Mouse (Mus musculus) bone marrow macrophage, adult 2 months (primary cell): ENCODE results near the gene Reln.

Source experiments
- CTCF ChIP-seq: IDR thresholded peaks from 2 replicates; pipeline ENCODE4 v1.5.1; 2012; ENCODE audit warnings: low read depth, mild to moderate bottlenecking, low read length, moderate library complexity
- POLR2A ChIP-seq: IDR thresholded peaks from 2 replicates; pipeline ENCODE4 v1.6.1; 2012; ENCODE audit warnings: mild to moderate bottlenecking, low read depth, low read length, borderline replicate concordance

DNA sequence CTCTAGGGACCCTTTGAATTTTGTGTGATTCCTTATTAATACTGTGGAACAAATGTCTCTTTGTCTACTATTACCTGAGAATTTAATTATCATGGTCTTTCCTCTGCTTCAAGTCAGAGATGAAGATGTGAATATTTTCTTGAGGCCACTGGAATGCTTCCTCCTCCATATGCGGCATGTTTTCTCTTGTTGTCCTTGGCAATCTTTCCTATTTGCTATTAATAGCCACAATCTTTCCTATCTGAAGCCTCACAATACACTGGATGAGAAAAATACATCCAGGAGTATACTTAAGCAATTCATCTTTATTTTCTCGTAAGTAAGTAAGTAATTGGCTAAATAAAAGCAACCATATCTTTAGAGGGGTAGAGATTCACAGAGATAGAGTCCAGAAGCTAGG lies 146.6 kb downstream of the Reln start:
- no peak for TF ChIP-seq CTCF
- TF ChIP-seq POLR2A, result no peak
